Mouse (Mus musculus) mouse trophoblast stem cell (cell line): ENCODE measurements around the gene Acot3.
"Not testable (repeated sequence)": the region's sequence is repeated elsewhere in the genome, so short reads cannot be mapped to it uniquely, and the experiment has no call there.

Experiments
- in situ Hi-C, 2 experiments: fragments of 300-500 bp; cut with MseI, MboI; formaldehyde crosslinking; loops; 2 replicates in 1 of 2; 3 replicates in 1 of 2; pipeline ENCODE4 v1.15.1; 2025

The Acot3 gene

DNA sequence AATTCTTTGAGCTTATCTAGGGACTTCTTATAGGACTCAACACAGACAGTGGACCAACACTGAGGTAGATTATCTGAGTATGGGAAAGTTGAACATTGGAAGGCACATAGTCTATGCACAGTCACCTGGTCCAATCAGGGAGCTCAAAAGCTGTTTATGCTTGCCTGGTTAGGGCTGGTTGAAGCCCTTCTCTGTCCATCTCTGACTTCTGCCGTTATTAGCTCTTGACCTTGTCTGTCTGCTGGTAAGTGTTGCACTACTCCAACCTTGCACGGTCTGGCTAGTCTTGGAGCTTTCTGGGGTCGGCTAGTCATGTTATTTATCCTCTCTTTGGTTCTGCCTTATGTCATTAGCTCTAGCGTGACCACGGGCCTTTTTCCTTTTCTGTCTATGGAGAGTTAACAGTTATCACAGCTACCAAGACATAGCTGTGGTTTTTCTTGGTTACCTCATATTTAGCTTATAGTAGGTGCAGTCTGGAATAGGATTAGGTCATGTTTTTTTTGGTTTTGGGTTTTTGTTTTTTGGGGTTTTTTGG is at the start of gene Acot3:
Acot3 (plus strand) TSS at position 208 of the 538 bp plus-strand sequence.
- in situ Hi-C loops = no loop called here

DNA sequence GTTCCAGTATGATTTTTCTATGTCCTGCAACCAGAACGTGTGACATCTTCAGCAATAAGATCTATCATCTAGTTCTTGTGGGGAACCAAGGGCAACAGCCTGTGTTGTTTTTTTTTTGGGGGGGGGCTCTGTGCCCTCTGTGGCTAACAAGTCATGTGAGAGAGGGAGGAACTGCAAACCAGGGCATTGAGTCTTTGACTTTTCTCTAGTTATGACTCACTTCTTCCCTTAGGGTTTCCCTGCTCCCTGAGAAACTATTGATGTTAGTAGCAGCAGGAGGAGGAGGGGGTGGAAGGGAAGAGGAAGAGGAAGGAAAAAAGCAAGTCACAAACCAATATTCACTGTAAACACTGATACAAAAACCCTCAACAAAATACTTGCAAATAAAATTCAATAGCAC is 48.1 kb upstream of the Acot3 start:
- in situ Hi-C loops = no loop called here

DNA sequence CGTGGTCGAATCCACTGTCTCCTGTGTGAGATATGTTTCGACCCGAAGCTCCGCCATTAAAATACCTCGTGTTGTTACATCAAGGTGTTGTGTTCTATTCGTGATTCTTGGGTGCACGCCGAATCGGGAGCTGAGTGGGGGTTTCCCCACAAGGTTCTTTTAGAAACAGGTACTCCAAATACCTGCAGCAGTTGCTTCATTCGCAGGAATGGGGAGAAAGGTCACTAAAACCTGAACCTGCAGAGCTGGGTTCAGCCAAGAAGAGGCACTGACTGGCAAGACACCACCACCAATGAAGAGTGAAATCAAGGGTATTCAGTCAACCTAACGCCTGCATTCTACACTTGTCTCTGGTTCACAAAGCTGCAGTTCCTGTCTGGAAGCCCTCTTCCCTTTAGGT is 43.7 kb upstream of the Acot3 start:
- in situ Hi-C loops = no loop called here

DNA sequence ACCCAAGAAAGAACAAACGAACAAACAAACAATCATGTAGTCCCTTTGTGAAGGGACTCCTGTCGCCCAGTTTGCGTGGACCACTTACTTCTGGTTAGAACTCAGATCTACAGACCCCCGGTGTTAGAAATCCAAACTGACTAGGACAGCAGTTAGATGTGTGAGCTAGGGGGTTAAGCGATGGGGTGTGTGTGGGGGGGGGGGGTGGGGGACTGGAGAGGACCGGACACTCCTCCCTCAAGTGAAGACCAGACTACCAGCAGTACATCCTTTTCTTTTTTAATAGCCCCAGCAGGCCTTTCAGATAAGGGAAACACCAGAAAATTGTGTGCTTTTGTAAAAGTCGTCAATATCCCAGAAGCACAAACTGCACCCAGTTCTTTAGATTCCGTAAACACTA is 43.2 kb upstream of the Acot3 start:
- in situ Hi-C loops = no loop called here

DNA sequence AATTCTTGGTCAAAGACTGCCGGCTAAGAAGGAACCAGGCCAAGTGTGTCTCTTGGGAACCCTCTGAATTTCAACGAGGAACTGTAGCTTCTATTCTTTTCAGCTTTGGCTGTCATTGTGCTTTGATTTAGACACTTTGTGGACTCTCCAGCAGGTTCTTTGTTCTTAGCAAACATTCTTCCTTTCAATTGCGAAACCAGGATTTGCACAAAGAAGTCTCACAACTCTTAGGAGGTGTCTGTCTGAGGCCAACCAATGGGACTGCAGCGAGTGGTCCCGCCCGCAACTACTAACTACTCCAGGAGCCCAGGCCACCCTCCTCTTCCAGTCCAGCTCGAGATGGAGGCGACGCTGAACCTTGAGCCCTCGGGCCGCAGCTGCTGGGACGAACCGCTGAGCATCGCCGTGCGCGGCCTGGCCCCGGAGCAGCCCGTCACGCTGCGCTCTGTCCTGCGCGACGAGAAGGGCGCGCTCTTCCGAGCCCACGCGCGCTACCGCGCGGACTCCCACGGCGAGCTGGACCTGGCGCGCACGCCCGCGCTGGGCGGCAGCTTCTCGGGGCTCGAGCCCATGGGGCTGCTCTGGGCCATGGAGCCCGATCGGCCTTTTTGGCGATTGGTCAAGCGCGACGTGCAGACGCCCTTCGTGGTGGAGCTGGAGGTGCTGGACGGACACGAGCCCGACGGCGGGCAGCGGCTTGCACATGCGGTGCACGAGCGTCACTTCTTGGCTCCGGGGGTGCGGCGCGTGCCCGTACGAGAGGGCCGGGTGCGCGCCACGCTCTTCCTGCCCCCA is 42.6 kb upstream of the Acot3 start, which contains the start of gene Acot1:
Acot1 (plus strand) TSS at position 320 of the 795 bp plus-strand sequence.
- in situ Hi-C loops = not testable (repeated sequence)

GRCm38 (mm10) chr12:84010201-84010600 is 41.7 kb upstream of the Acot3 start:
- in situ Hi-C loops = no loop called here

DNA sequence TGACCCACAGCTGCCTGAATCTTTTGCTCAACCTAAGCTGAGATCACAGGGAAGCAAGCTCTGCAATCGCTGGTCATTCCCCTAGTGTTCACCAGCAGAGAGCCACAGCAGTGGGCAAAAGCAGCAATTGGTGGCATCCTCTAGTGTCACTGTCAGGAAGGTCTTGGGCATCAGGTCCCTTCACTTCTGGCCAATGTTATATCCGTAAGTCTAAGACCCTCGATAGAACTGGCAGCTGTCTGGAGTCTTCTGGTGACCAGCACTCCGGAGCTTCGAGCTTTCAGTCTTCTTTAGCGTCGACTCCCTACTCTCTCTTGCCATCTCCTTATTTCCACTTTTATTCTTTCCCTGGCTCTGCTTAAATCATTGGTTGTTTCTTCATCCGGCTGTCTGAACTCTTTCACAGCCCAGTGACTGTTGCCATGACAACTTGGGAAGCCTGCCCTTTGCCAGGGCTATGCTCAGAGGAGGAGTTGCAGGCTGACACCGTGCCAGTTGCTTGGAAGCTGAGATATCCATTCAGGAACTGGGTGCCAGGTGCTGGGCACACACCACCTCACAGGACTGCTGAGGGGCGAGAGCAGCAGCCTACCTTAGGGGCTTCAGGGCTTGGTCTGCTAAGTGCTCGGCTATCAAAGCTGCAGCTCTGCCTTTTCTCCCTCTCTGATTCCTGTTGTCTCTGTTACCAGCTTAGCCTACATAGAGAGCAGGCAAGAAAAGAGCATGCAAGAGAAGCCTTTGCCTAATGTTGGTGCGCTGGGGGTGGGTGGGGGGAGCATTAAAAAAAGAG is 40.5 kb upstream of the Acot3 start:
- in situ Hi-C loops = no loop called here

DNA sequence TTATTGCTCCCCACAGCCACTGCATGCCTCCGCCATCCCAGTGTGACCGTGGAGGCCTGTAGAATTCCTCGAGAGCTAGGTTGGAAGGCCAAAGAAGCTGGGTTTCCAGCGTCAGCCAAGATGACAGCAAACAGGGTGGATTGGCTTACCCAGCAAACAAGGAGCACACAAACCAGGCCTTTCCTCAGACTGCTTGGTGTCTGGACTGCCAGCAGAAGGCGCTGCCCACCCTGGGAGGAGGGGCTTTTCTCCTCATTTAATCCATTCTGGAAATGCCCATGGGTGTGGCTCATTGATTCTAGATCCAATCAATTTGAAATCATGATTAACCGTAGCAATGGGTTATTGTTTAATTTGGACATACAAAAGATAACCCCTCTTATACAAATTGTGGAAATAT is 38.8 kb upstream of the Acot3 start:
- in situ Hi-C loops = no loop called here

DNA sequence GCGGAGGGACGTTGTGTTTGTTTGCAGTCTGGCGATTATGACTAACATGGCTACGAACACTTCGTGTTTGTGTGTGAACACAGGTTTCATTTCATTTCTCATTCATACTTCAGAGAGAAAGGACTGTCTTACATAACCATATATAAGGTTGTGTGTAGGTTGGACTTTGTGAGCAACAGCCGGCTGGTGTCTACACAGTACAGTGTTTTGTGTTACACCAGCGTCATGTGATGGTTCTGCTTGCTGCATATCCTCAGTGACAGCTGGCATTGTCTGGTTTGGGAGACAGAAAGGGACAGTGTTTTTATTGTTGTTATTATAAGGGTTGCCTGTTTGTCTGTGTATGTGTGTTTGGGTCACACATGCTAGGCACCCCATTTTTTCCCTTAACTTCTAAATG is 38.2 kb upstream of the Acot3 start:
- in situ Hi-C loops = no loop called here

GRCm38 (mm10) chr12:84020528-84020927 is 31.4 kb upstream of the Acot3 start:
- in situ Hi-C loops = not testable (repeated sequence)

- in situ Hi-C loops = not testable (repeated sequence)
These were observed 29.7 kb upstream of the Acot3 start for GRCm38 (mm10) chr12:84022266-84022665.

- in situ Hi-C loops = no loop called here
These were observed 28.7 kb upstream of the Acot3 start for GRCm38 (mm10) chr12:84023052-84023745.

- in situ Hi-C loops = no loop called here
These were observed 26.1 kb upstream of the Acot3 start for GRCm38 (mm10) chr12:84025888-84026287.

DNA sequence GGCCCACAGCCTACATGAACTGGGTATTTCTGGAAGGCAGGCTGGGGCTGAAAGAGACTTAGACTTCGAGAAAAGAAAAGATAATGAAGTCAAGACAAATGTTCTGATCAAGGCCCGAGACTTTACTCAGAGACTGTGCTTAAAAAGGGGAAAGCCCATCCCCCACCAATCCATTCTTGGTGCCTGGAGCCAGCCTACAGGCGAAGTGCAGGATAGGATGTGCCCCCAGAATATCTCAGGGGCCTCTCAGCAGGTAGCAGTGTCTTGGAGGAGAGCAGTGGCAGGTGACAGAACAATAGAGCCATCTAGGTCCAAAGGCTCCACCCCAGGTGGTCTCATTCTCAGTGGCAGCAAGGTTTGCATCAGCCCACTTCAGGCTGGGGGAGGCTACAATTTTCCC is 23.6 kb upstream of the Acot3 start:
- in situ Hi-C loops = not testable (repeated sequence)

DNA sequence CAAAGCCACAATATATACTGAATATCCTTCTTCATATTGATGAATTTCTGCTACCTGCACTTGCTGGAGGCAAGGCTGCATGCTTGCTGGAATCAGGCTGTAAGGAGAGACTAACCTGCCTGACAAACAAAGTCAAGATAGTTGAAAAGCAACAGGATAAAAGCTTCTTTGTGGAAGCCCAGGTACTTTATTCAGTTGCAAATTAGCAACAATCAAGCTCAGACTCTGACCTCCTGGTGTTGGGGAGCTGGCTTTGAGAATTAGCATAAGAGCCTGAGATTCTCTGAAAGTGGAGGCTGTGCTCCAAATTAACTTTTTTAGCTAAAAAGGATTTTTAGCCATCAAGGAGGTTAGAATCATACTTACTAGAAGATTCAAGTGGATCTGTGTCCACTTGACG is 22.9 kb upstream of the Acot3 start:
- in situ Hi-C loops = not testable (repeated sequence)

- in situ Hi-C loops = no loop called here
These were observed 21.1 kb upstream of the Acot3 start for GRCm38 (mm10) chr12:84030659-84031332.

DNA sequence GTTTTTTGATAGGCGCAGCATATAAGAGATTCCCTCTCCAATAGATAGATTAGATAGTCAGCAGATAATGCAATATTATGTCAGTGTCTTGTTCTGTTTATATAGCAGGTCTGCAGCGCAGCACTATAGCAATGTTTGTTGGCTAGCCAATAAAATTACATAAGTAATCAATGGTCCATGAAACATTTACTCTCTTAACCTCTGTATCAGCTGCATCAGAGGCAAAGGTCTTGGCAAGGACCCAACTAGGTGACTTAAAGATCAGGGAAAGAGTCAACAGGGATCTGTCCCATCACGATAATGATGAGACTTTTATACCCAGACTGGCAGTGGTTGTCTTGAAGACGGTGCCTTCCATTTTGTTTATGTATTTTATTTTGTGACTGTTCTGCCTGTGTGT is 19.1 kb upstream of the Acot3 start:
- in situ Hi-C loops = no loop called here

GRCm38 (mm10) chr12:84033302-84033701 is 18.6 kb upstream of the Acot3 start:
- in situ Hi-C loops = not testable (repeated sequence)

DNA sequence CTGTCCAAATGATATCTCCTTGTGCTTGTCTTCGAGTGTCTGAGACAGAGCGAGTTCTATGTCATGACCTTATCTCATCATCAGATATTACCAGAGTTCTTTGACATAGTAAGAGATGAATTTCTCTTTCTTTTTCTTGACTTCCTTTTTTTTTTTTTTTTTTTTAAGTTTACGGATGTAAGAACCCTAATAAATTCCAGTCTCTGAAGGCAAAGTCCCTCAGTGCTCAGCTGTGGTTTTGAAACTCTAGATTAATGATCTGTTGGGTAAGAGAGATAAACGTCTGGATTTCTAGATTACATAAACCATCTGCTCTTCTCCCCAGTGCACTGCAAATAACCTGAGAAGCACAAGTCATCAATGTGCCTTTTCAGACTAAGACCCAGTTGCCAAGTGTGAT is 17.8 kb upstream of the Acot3 start:
- in situ Hi-C loops = no loop called here

GRCm38 (mm10) chr12:84038241-84038640 is 13.7 kb upstream of the Acot3 start, which contains the start of gene Acot4:
Gene Acot4 (plus strand): TSS chr12:84038379.
- in situ Hi-C loops = not testable (repeated sequence)

DNA sequence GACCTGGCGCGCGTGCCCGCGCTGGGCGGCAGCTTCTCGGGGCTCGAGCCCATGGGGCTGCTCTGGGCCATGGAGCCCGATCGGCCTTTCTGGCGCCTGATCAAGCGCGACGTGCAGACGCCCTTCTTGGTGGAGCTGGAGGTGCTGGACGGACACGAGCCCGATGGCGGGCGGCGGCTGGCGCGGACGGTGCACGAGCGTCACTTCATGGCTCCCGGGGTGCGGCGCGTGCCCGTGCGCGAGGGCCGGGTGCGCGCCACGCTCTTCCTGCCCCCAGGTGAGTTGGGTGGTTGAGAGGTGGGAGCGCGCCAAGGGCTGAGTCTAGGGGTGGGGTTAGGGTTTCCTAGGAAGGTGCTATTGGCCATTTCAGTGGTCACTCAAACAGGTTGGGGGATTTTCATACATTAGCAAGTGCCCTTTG is 13.2 kb upstream of the Acot3 start, which contains the start of gene Gm49366:
Gm49366 (plus strand) TSS at position 245 of the 421 bp plus-strand sequence.
- in situ Hi-C loops = not testable (repeated sequence)
